Mouse (Mus musculus) CD4-positive, CD25-positive, alpha-beta regulatory T cell, adult 4 months (primary cell): Measurements from ENCODE around the gene Lyve1. TPM values are rescaled to one million over a fixed set of nuclear protein-coding genes. Genes with fewer than 3 reads are reported as not detected.
A peak's percentile ranks its signal among the peaks of the same experiment; 100 is the strongest.

Source experiments
- ATAC-seq: one replicate; pipeline ENCODE4 v1.8.0; 2017
- polyA plus RNA-seq, 2 experiments: library from polyadenylated mRNA; unstranded; fragments of 100-300 nt; shearing (Covaris generic); gene quantifications; one replicate each; pipeline ENCODE4 v1.2.1; 2017

Lyve1 gene
- polyA plus RNA-seq, 2 experiments from 2014 or later: not detected

- no peak for ATAC-seq
These were observed 11.4 kb downstream of the Lyve1 start for GRCm38 (mm10) chr7:110851541-110852203.

DNA sequence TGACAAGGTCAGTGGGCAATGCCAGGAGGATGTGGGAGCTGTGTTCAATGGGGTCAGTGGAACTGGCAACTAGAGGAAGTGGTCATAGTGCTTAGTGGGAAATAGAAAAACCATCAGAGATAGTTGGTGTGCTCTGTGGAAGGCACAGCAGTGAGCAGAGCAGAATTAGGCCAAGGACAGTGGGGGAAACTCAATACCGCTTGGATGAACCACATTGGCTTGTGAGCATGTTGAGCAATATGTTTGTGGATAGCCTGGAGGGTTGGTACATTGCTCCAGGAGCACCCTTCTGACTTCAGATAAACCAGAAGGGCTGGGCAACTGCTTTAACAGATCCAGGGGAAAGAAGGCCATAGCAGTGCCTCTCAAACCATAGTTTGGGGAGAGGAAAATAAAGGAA is 14.7 kb downstream of the Lyve1 start:
- ATAC-seq: no peak

GRCm38 (mm10) chr7:110847321-110847720 is 15.7 kb downstream of the Lyve1 start:
- ATAC-seq: no peak

- peak; percentile 91 for ATAC-seq
These were observed 18.8 kb downstream of the Lyve1 start, which contains the start of gene Rnf141 for GRCm38 (mm10) chr7:110843916-110844874. Gene Rnf141 (minus strand): TSS chr7:110844457.

GRCm38 (mm10) chr7:110840332-110840731 is 22.7 kb downstream of the Lyve1 start:
- no peak for ATAC-seq

DNA sequence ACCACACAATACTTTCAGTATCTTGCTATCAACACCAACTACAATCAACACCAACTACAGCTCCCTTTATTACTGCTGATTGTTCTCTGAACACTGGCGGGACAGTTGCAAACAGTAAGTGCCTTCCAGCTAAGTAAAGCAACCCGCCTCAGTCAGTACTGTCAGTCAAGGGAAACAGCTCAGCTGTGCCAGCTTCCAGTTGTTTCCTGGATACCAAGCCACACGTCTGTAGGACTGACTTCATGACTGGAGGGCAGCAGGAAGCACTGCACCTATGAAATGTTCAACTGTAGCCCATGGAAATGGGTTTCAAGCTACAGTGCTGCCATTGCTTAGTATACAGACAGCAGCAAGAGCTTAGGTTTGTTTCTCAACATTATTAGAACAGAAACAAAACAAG is 28.5 kb downstream of the Lyve1 start:
- no peak for ATAC-seq

DNA sequence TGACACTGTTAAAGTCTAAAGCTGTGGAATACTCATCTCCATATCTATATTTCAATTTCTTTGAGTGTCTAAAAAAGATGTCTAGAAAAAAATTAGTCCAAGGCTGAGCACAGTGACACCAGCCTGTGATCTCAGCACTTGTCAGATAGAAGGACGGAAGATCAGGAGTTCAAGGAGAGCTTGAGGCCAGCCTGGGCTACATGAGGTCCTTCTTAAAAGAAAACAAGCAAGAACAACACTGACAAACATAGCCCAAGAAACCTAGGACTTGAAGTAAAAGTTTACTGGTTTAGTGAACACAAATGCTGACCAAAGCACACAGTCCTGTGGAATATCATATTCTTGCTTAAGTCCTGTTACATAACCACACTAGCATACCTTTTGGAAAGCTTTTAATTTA is 29.0 kb downstream of the Lyve1 start:
- no peak for ATAC-seq

DNA sequence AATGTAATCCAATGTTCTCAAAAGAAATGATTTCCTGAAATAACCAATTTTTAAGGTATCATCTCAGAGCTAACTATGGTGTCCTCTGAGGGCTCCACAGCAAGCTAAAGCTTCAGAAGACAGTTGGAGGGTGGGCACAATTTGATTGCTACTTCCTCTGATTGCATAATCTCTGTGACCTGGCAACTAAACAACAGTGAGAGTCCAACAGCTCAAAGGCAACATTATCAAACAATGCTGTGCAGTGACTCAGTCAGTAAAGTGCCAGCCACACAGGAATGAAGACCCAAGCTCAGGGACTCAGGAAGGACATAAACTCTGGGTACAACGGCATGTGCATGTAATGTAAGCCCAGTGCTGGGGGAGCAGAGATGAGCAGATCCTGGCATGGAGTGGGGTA is 30.0 kb downstream of the Lyve1 start:
- ATAC-seq: no peak

DNA sequence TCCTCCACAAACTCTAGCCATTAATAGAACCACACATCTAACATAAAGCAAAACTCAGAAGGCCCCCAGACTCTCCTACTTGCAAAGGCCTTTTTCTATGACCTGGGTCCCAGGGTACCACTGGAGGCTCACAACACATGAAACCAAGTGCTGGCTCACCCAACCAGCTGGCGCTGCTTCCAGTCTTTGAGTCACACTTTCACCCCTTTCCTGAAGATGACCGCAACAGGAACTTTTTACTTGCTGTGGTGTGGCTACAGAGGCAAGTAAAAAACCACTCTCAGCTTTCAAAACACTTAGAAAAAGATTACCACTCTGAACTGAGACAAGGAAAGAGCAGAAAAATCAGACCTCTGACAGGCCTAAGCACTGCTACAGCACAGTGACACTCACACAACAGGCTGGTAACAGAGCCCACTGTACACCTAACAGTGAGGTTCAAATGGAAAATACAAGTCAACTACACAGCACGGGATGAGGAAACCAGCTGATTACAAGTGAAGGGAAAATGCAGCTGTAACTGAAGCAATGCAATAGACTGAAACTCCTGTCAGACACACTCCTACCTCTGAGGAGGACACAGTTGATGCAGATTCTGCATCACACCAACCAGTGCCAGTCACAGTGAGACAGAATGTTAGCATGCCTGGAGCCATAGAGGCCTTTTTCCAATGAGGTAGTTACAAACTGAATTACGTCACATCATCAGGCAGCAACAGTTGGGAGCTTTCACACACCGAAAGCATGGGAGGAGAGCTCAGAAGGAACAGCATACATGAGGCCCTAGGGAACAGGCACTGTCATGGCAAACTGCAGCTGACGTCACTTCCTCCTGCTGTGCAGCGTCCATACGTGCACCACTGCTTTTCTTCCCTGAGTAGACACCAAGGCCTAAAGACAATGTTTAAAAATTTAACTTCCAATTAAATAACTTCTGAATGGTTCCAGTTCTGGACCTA is 38.8 kb downstream of the Lyve1 start:
- no peak for ATAC-seq

DNA sequence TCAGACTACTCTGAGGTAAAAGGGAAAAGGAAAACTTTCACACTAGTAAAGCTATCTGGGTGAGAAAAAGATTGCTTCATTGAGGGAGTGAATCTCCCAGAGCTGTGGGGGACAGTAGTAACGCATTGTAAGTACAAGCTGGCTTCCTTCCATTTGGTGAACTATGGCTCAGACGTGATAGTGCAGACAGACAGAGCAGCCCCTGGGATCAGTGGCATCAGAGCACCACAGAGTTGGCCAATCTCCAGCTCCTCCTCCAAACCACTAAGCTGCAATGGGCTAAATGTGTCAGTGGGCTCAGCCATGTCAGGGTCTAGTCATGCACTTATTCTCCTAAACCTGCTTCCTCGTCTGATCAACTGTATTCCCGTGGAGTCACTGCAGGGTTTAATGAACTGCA is 39.4 kb downstream of the Lyve1 start:
- no peak for ATAC-seq

GRCm38 (mm10) chr7:110823076-110823475 is 40.0 kb downstream of the Lyve1 start:
- no peak for ATAC-seq

DNA sequence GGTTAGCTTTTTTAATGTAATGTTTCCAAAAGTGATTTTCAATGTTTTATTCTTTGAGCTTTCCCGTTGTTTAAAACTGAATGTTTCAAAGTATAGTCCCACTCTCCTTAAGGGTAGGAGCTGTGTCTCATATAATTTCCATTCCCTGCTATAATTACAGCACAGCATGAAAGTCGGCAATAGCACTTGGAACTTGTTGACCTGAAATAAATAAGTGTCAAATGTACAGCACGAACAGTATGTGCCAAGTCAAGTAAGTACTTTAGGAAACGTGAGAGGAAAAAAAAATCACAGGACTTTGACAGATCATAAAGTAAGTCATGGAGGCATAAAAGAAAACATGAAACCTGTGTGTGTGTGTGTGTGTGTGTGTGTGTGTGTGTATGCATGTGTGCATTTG is 41.0 kb downstream of the Lyve1 start:
- no peak for ATAC-seq

DNA sequence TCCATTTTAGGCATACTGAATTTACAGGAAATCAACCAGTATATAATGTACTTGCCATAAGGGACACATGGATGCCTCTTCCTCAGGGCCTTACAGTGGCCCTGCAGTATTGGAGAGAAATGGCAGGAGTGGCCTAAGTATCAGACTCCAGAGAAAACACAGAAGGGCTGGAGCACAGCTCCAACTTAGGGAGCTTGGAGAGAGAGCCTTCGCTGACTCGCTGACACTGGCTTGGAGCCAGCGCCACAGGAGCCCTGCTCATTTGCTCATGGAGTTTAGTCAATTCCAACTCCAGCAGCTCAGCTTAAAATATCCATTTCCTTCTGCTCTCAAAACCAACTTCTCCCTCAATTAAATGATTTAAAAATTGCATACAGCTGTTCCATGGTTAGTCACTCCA is 41.4 kb downstream of the Lyve1 start:
- ATAC-seq: no peak

GRCm38 (mm10) chr7:110821068-110821467 is 42.0 kb downstream of the Lyve1 start:
- no peak for ATAC-seq

GRCm38 (mm10) chr7:110818787-110819350 is 44.2 kb downstream of the Lyve1 start:
- ATAC-seq: no peak

DNA sequence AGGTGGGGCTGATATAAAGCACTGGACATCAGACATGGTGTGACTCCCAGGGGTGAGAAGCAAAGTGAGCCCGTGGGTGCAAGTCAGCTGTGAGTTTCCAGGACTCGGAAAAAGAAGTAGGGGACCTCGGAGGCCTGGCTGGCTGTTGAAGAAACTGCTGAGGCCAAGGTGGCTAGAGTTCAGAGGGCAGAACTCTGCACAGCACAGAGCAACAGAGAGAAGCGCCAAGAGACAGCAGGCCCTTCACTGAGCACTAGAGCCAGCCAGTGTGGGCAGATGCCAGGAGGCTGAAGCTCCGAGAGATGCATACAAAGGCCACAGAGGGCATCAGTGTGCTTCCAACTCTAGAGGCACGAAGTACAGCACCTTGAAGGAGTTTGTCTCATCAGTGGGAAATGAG is 44.8 kb downstream of the Lyve1 start:
- ATAC-seq: no peak

DNA sequence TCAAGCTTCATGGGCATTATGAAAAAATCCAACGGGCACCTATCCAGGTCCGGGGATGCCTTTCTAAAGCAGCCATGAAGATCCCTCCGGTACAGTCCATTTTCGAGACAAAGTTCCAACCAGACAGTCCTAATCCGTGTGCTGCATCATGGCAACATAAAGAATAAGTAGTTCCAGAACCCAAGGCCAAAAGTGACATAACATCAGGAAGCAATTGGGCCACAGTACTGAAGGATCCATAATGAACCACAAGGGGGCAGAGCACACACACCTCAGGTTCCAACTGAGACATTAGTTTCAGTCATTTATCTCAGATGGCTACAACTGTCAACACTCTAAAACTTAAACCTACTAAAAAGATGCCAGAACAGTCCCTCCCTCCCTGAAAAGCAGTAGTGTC is 47.0 kb downstream of the Lyve1 start:
- ATAC-seq: peak; percentile 96

- ATAC-seq: no peak
These were observed 49.1 kb downstream of the Lyve1 start for GRCm38 (mm10) chr7:110813983-110814382.

- no peak for ATAC-seq
These were observed 51.5 kb downstream of the Lyve1 start for GRCm38 (mm10) chr7:110811529-110811928.

GRCm38 (mm10) chr7:110810995-110811394 is 52.0 kb downstream of the Lyve1 start:
- no peak for ATAC-seq

DNA sequence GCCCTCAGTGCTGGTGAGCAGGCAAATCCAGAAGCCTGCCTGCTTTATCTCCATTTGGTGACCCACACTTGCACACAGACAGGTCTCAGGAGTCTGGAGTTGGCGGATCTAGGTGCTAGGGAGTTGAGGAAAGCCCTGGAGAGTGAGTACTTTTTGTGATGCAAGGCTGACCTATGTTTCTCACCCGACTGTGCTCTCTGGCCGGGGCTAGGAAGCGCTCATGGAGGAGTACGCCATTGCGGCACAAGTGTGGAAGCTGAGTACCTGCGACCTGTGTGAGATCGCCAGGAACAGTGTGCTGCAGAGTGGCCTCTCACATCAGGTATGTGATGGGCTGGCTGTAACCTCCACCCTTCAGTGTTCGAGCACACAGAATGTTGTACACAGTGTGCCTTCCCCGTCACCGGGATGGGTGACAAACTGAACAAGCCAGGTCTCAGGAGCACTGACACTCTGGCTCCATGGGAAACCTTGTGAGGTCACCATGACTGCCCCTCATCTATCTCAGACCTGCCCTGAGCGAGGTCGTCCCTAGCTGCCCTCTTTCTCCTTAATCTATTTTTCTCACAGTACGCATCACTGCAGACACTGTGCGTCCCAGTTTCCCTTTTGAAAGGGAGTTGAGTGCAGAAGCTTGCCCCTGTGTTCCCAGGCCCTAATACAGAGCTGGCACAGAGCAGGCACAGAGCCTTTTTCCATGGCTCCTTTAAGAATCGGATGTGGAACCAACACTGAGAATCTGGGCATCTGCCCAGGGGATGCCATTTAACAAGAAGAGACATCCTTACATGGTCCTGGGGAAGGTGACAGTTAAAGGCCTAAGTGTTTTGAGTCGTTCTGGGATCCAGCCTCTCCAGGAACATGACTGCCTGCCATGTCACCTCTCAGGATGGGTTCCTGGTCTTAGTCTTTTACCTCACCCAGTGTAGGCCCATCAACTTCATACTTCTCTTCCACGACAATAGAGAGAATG is 53.2 kb downstream of the Lyve1 start:
- no peak for ATAC-seq
